Mouse (Mus musculus) gastrocnemius, adult 18-20 months (tissue): ENCODE results near the gene Uqcr11. TPM values are rescaled to one million over a fixed set of nuclear protein-coding genes. Genes with fewer than 3 reads are reported as not detected.

Experiments
- DNase-seq: peaks from one replicate; pipeline ENCODE4 v3.0.0; 2021; ENCODE audit warnings: low spot score
- microRNA-seq: library from miRNA; unstranded; fragments of <30 nt; microRNA quantifications from one replicate; pipeline ENCODE4 v1.2.0, GENCODE M21; 2021
- total RNA-seq, 2 experiments: library from RNA; stranded (reverse); gene quantifications; 2 replicates each; pipeline ENCODE4 v1.2.3; 2021

Uqcr11 gene
- total RNA-seq, 2 experiments from 2014 or later = 831 to 847 TPM

DNA sequence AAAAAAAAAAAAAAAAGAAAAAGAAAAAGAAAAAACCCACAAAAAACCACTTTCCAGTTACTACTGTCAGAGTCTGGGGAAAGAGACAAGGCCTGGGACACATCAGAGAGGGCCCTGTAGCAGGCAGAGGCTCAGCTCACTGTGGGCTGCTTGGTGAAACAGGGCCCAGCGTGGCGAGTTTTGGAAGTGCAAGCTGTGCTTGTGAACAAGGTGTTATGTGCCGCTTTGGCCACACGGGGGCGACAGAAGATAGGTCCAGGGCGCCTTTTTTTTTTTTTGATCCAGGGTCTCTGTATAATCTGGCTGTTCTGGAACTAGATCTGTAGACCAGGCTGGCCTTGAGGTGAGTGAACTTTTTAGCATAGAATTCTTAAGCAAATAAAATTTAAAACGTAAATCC is 30.5 kb downstream of the Uqcr11 start:
- peak; percentile 92 for DNase-seq

DNA sequence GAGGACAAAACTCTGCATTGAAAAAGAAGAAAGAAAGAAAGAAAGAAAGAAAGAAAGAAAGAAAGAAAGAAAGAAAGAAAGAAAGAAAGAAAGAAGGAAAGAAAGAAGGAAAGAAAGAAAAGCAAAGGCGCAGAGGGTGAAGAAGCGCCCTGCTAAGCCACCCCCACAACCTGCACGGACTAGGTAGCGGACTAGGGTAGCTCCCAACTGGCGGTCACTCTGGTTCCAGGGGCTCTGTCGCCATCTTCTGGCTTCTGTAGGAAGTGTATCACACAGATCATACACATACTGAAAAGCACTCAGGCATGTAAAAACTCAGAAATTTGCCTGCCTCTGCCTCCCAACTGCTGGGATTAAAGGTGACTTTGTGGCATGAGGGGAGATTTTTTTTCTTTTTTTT is 32.6 kb downstream of the Uqcr11 start:
- peak; percentile 79 for DNase-seq

DNA sequence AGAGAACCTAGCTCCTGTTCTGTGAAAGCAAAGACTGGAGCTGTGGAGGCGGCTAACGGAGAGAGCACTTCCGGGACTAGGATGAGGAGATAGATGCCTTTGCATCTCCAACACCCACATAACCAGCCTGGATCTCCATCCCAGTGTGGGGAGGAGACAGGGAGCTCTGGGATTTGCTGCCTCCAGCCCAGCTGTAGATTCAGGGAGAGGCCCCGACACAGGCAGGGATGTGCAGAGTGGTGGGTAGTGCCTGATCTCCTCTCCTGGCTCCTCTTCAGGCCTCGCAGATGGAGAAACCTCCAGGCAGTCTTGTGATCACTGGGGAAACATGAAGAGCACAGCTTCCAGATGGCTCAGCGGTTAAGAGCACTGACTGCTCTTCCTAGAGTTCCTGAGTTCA is 33.9 kb downstream of the Uqcr11 start:
- no peak for DNase-seq

DNA sequence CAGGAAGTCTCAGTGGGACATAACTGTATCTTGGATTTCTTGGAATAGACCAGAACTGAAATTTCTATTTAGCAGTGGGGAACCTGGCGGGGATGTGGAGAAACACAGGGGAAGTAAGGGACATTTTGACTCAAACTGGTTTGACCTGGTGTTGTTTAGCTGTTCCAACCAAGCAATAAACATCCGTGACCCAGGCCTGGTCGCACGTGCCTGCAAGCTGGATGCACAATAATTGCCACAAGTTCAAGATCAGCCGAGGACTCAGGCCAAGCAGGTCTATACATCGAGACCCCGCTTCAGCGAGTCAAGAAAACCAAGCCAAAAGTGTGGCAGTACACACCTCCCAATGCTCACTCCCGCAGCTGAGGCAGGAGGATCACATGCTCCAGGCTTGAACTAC is 34.6 kb downstream of the Uqcr11 start:
- DNase-seq = no peak

DNA sequence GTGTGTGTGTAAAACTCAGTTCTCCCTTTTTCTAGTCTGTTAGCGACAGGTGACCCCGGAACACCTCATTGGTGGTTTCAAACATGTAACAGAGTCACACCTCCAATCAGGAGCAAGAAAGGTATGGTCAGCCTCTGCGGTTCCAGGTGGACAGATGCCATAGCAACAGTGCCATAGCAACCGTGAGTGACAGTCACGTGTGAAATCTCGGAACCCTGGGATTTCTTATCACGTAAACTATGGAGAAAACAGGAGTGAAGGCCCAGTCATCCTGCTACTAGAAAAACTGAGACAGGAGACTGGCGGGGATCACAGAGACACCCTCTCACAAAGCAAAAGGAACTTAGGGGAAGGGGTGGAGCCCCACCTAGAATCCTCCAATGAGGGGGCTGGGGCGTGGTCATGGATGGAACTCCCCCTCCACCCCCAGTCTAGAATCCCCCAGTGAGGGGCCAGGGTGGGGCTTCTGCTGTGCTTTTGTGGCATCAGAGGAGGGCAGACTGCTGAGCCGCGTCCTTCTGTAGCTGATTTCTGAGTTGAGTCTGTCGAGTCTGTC is 35.1 kb downstream of the Uqcr11 start:
- DNase-seq = no peak

DNA sequence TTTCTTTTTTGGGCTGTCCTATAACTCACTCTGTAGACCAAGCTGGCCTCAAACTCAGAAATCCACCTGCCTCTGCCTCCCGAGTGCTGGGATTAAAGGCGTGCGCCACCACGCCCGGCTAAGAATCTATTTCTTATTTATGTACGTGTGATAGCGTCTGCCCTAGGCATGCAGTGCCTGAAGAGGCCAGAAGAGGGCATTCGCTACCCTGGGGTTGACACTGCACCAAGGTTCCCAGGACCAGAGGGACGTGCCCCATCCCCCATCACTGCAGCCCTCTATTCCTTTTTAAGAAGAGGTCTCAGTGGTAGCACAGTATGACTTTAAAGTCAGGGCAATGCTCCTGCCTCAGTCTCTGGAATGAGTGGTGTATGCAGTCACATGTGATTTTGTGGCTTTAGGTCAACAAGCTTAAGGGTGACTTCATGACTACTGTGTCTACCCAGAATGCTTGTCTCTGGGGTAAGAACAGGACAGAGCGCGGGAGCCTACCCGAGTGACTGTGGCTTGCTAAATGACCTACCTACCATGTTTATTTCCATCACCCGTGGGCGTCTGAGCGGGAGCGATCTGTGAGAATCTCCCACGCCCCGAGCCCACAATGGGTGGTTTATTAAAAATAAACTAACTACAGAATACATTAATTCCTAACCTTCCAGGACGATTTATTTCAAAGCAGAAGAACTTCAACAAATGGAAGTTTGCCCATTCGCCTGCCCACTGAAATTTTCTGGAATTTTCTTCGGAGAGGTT is 36.5 kb downstream of the Uqcr11 start:
- no peak for DNase-seq

DNA sequence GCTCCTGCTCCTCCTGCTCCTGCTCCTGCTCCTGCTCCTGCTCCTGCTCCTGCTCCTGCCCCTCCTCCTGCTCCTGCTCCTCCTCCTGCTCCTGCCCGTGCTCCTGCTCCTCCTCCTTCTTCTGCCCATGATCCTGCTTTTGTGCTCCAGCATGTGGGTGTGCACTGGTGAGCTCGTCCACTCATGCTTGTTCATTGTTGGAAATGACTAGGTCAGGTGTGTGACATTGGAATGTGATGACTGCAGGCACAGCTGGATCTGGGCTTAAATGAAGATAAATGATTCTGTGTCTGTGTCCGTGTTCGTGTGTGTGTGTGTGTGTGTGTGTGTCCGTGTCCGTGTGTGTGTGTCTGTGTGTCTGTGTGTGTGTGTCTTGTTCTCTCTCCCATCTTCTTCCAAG is 38.2 kb downstream of the Uqcr11 start:
- DNase-seq = no peak

DNA sequence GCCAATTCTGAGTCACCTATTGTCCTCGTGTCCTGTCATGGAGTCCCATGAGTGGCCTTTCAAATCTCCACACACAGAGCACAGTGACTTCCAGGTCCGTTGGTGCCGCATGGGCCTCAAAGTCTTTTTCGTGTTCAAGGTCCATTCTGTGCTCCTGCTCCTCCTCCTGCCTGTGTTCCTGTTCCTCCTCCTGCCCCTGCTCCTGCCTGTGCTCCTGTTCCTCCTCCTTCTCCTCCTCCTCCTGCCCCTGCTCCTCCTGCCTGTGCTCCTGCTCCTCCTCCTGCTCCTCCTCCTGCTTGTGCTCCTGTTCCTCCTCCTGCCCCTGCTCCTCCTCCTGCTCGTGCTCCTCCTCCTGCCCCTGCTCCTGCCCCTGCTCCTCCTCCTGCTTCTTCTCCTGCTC is 38.7 kb downstream of the Uqcr11 start:
- no peak for DNase-seq

DNA sequence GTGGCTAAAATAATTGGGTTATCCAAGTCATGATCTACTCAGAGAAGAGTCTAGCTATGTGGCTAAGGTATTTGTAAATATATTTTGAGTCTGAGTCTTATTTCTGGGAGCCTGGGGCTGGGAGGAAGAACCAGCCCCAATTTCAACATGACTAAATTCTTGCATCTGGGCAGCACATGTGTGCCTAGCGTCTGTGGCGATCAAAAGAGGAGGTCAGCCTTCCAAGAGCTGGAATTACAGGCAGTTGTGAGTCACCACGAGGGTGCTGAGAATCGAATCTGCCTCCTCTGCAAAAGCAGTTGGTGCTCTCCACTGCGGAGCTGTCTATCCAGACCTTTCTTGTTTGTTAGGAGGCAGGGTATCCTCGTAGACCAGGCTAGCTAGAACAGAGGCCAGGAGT is 40.9 kb downstream of the Uqcr11 start:
- DNase-seq = no peak

DNA sequence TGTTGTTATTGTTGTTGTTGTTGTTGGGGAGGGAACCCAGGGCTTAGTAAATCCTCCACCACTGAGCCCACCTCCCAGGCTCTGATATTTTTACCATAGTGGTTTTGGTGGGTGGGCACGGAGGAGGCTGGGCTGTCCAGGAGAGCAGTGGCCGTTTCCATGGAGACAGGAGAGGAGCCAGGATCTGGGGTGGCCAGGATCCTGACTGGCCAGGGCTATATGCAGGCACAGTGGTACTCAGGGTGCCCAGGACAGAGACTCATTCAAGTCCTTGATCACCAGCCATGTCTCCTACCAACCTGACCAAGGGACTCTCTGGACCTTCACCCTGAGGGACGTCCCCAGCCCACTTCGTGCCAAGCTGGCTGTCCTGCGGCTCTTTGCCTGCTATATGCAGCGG is 42.9 kb downstream of the Uqcr11 start:
- no peak for DNase-seq

DNA sequence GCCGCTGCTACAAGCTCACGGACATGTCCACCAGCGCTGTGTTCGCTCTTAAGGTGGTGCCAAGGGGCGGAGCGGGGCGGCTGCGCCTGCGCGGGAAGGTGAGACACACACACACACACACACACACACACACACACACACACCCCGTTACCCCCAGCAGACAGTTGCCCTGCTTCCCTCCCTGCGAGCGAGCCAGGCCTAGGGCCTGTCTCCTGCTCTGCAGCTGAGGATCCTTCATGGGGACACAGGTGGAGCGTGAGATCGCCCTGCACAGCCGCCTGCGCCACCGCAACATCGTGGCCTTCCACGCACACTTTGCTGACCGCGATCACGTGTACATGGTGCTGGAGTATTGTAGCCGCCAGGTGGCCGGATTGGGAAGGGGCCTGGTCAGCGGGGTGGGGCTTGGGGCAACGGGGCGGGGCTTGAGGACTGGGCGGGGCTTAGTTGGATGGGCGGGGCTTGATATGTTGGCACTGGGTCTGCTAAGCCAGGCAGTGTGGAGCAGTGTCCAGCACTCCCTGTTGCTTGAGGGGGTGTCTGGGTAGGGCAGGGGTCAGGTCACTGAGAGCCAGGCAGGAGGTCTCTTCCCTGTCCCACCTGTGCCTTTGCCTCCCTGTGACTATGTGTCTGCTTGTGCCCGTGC is 48.5 kb downstream of the Uqcr11 start:
- DNase-seq = no peak

DNA sequence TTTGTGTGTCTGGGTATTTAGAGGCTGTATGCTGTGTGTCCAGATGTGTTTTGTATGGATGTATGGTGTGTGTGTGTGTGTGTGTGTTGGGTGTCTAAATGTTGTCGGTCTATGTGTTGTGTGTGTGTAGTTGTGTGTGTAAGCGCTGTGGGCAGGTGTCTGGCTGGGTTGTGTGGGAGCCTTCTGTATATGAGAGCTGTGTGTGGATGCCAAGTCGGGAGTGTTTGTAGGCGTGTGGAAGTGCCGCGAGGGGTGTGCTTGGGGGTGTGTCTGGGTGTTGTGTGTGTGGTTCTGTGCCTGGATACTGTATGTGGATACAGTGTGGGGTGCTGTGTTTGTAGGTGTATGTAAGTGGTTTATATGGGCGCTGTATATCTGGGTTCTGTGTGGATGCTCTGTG is 49.3 kb downstream of the Uqcr11 start:
- DNase-seq = no peak

DNA sequence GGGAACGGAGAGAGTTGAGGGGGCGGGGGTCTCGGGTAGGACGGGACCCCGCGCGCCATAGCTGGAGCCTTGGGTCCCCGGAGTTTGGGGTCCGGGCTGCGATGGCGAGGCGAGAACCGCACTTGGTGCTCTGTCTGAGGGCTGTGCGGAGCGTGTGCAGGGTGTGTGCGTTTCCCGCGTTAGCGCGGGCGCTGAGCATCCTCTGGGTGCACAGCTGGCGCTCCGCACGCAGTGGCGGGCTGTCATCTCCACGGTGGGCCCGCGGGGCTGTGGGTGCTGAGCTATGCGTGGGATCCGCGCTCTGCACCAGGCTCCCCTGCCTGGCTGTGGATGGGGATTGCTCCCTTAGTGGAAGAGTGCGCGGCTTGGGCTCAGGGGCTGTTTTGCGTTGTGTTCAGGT is 49.9 kb downstream of the Uqcr11 start:
- DNase-seq = no peak

DNA sequence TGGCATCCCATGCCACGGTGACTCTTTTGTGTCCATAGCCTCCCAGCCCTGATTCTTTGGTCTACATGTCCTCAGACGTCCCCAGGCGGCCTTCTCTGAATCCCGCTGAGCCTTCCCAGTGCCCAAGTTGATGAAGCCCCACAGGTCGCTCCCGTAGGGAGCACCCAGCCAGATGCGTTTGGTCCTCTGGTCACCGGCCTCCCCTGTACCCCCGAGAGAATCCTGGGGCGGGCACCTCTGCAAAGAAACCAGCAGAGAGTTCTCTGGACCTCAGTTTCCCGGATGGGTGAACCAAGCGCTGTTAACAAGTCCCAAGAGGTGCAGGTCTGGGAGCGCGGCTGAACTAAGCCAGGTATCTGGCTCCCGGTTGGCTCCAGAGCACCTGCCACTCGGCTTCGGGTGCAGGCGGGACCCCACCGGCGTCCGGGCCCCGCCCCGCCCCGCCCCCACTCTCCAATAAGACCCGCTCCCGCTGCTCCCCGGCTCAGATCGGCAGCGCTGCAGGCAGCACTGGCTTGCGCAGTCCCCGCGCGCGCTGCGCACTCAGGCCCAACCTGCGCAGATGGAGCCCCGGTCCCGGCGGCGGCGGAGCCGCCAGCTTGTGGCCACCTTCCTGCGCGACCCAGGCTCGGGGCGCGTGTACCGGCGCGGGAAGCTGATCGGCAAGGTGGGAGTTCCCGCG is 50.5 kb downstream of the Uqcr11 start, which contains the start of gene Plk5:
Gene Plk5, plus strand, starts transcription at position 459 of the 682 bp plus-strand sequence.
- no peak for DNase-seq

DNA sequence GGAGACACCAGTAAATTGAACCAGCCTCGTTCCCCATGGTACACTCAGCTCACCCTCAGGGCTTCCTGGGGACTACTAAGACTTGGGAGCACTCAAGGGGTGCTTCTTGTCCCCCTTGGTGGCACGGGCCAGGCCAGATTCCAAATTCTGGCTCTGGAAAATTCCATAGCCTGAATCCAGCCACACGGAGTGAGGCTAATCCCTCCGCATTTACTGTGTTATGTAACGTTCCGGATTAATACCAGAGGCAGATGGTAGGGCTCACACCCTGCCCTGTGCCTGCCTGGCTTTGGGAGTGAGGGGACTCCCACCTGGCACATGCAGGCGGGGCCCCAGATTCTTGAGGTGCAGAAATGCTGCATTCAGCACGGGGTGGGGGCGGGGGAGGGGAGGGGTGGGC is 51.2 kb downstream of the Uqcr11 start:
- no peak for DNase-seq

Small RNA genes within 50 kb of the gene (microRNA-seq; reads per million reads assigned to microRNA genes)
- gene Gm22721 = not detected

Other genes with a start within 250 kb of the Uqcr11 start
- 10 to 100 TPM; 28.9 to 37.5 TPM for gene Cirbp, start 240.8 kb downstream of the Uqcr11 start, total RNA-seq
- 1 to 10 TPM; 5.4 to 6.5 TPM for gene 1600002K03Rik, start 233.9 kb downstream of the Uqcr11 start, total RNA-seq
- gene Efna2, start 227.3 kb downstream of the Uqcr11 start, total RNA-seq = under 1 TPM; 0.24 to 0.48 TPM
- 10 to 100 TPM; 13.8 to 13.9 TPM for gene Mum1, start 180.4 kb downstream of the Uqcr11 start, total RNA-seq
- 100 to 1,000 TPM; 578 to 613 TPM for gene Ndufs7, start 157.7 kb downstream of the Uqcr11 start, total RNA-seq
- 10 to 100 TPM; 27.4 to 28.7 TPM for gene Gamt, start 145.8 kb downstream of the Uqcr11 start, total RNA-seq
- gene Dazap1, start 145.3 kb downstream of the Uqcr11 start, total RNA-seq = 10 to 100 TPM; 34.2 to 38.8 TPM
- 100 to 1,000 TPM; 703 to 778 TPM for gene Rps15, start 114.4 kb downstream of the Uqcr11 start, total RNA-seq
- gene Apc2, start 110.9 kb downstream of the Uqcr11 start, total RNA-seq = under 1 TPM; 0.18 to 0.31 TPM
- 1 to 10 TPM; 6.8 to 7.1 TPM for gene 2310011J03Rik, start 86.3 kb downstream of the Uqcr11 start, total RNA-seq
- gene Pcsk4, start 77.3 kb downstream of the Uqcr11 start, total RNA-seq = under 1 TPM; 0.78 to 0.97 TPM
- gene Reep6, start 76.9 kb downstream of the Uqcr11 start, total RNA-seq = 1 to 10 TPM; 3.4 to 4.1 TPM
- gene Adamtsl5, start 58.4 kb downstream of the Uqcr11 start, total RNA-seq = 10 to 100 TPM; 32.5 to 37.0 TPM
- under 1 TPM; 0.09 to 0.11 TPM for gene Plk5, start 50.4 kb downstream of the Uqcr11 start, total RNA-seq
- 1 to 10 TPM; 4.0 to 4.6 TPM for gene Mex3d, start 19.2 kb downstream of the Uqcr11 start, total RNA-seq
- gene Mbd3, start 7.3 kb downstream of the Uqcr11 start, total RNA-seq = 100 to 1,000 TPM; 108 to 127 TPM
- 10 to 100 TPM; 11.2 to 11.3 TPM for gene Tcf3, start 26.8 kb upstream of the Uqcr11 start, total RNA-seq
- not detected for gene Onecut3, start 88.0 kb upstream of the Uqcr11 start, total RNA-seq
- not detected for gene Atp8b3, start 132.3 kb upstream of the Uqcr11 start, total RNA-seq
- gene Rexo1, start 154.7 kb upstream of the Uqcr11 start, total RNA-seq = 10 to 100 TPM in 1 of 2 experiments, 1 to 10 TPM in 1; 9.6 to 11.1 TPM
- gene Klf16, start 170.5 kb upstream of the Uqcr11 start, total RNA-seq = 1 to 10 TPM; 1.5 to 1.9 TPM
- gene Abhd17a, start 183.5 kb upstream of the Uqcr11 start, total RNA-seq = 10 to 100 TPM; 62.4 to 64.3 TPM
- gene Scamp4, start 196.0 kb upstream of the Uqcr11 start, total RNA-seq = 10 to 100 TPM; 19.0 to 20.1 TPM
- gene Adat3, start 196.1 kb upstream of the Uqcr11 start, total RNA-seq = under 1 TPM in 1 of 2 experiments, not detected in 1; 0.69 TPM
- gene Gm49322, start 199.2 kb upstream of the Uqcr11 start, total RNA-seq = under 1 TPM; 0.14 to 0.26 TPM
- 100 to 1,000 TPM in 1 of 2 experiments, 10 to 100 TPM in 1; 97.2 to 128 TPM for gene Csnk1g2, start 216.0 kb upstream of the Uqcr11 start, total RNA-seq